Mouse (Mus musculus) heart, postnatal 25 days (tissue): Measurements from ENCODE around the gene Afg3l1. TPM values are rescaled to one million over a fixed set of nuclear protein-coding genes. Genes with fewer than 3 reads are reported as not detected.
A peak's percentile ranks its signal among the peaks of the same experiment; 100 is the strongest.
"Not testable (repeated sequence)": the region's sequence is repeated elsewhere in the genome, so short reads cannot be mapped to it uniquely, and the experiment has no call there.

Experiments
- DNase-seq: peaks from one replicate; pipeline ENCODE4 v3.0.0; 2022; ENCODE audit warnings: low spot score
- intact Hi-C: fragments of 180-260 bp; cut with DNase I; formaldehyde crosslinking; loops from one replicate; pipeline ENCODE4 v1.15.1; 2025
- total RNA-seq, 2 experiments: library from RNA; stranded (reverse); gene quantifications; 2 replicates each; pipeline ENCODE4 v1.2.3; 2021

Afg3l1 gene
- total RNA-seq = 10 to 100 TPM; 58.0 to 58.2 TPM

DNA sequence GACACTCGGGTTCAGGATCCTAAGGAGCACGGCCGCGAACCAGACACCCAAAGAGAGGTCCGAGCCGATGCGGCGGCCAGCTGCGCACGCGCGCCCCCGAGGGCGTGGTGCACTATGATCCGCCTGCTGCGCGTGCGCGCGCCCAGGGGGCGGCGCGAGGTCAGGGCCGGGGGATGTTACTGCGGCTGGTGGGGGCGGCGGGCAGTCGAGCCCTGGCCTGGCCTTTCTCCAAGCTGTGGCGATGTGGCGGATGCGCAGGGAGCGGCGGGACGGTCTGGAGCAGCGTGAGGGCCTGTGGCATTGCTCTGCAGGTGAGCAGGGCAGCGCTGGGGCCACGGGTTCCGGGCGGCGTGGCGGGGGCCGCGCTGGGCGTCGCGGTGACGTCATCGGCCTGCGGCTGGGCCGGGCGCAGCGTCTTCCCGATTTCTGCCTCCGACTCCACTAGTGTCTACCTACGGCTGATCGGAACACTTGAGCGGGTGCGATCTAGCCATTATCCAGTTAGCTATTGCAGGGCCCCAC lies at the start of gene Afg3l1:
Afg3l1 (plus strand) TSS at position 167 of the 522 bp plus-strand sequence.
- intact Hi-C loops = loop anchor here (1.0 kb wide), 1 partner anchor 35 kb away; no protein-coding TSS in a partner anchor
- peak; percentile 90 for DNase-seq

DNA sequence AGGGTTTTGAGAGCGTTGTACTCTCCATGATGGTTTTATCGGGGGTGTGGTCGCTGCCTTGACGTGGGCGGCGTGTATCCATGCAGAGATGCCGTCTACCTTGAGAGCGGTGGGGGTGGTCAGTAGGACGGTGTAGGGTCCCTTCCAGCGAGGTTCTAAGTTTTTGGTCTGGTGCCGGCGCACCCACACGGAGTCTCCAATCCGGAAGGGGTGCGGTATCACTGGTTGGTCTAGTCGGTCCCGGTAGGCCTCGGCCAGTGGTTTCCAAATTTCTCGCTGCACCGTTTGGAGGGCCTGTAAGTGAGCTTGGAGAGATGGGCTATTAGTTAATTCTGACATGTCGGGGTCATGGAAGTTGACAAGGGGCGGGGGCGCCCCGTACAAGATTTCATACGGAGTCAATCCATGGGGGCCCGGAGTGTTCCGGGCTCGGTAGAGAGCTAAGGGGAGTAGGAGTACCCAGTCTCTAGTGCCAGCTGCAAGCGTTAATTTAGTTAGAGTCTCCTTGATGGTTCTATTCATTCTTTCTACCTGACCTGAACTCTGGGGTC lies 49.3 kb upstream of the Afg3l1 start:
- intact Hi-C loops = no loop called here
- no peak for DNase-seq

DNA sequence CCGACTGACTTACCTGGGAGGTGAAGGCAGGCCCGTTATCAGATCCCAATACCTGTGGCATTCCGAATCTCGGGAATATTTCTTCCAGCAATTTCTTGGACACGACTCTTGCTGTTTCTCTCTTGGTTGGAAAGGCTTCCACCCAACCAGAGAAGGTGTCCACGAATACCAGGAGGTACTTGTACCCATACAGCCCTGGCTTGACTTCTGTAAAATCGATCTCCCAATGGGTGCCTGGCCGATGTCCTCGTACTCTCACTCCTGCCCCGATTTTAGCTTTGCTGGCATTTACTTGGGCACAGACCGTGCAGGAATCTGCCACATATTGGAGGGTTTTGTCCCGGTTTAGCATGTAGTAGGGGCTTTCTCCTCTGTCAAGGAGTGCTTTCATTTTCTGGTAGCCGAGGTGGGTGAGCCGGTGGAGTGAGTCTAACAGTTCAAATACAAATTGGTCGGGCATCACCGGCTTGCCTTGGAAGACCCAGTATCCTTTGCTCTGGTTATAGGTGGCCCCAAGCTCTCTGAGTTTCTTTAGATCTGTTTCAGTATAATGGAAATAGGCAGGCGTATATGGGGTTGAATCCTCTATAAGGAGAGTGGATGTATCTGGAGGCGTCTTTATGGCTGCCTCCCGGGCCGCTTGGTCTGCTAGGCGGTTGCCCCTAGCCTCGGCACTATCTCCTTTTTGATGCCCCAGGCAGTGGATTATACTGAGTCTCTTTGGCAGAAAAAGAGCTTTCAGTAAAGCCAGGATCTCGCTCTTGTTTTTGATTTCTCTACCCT lies 48.6 kb upstream of the Afg3l1 start:
- intact Hi-C loops = no loop called here
- DNase-seq = no peak

DNA sequence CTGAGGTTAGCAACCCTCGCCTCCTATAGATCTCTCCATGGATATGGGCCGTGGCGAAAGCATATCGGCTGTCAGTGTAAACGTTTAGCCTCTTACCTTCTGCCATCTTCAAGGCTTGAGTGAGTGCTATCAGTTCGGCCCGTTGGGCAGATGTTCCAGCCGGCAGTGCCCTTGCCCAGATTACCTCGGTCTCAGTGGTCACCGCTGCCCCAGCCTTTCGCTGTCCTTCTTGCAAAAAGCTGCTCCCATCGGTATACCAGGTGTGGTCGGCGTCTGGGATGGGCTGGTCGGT lies 48.0 kb upstream of the Afg3l1 start:
- DNase-seq, intact Hi-C loops: not testable (repeated sequence)

DNA sequence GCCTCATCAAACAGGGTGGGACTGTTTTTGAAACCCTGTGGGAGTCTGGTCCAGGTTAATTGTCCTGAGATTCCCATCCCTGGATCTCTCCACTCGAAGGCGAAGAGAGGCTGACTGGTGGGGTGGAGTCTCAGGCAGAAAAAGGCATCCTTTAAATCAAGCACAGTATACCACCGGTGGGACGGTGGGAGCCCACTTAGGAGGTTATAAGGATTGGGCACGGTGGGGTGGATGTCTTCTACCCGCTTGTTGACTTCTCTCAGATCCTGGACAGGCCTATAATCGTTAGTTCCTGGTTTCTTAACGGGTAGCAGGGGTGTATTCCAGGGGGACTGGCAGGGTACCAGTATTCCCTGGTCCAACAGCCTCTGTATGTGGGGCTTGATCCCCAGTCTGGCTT lies 46.8 kb upstream of the Afg3l1 start:
- intact Hi-C loops, DNase-seq: not testable (repeated sequence)

DNA sequence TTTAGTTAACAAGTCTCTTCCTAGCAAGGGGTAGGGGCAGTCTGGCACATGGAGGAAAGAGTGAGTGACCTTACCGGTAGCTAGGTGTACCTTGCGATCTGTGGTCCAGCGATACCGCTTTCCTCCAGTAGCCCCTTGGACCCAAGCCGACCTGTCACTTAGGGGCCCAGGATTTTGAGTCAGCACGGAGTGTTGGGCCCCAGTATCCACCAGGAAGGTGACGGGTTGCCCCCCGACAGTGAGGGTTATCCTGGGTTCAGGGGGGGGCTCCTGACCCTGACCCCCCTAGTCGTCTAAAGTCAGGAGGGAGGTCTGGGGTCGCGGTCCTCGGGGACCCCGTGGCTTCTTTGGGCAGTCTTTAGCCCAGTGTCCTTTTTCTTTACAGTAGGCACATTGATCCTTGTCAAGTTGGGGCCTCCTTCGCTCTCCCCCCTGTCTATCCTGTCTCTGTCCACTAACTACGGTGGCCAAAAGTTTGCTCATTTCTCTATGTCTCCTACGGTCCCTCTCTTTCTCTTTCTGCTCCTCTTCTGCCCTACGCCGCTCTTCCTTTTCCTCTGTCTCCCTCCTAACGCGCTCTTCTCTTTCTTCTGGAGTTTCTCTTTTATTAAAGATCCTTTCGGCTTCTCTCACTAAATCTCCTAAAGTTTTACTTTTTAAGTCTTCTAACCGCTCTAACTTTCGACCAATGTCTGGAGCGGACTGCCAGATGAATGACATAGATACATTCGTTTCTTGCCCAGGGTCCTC lies 45.9 kb upstream of the Afg3l1 start:
- intact Hi-C loops = no loop called here
- no peak for DNase-seq

DNA sequence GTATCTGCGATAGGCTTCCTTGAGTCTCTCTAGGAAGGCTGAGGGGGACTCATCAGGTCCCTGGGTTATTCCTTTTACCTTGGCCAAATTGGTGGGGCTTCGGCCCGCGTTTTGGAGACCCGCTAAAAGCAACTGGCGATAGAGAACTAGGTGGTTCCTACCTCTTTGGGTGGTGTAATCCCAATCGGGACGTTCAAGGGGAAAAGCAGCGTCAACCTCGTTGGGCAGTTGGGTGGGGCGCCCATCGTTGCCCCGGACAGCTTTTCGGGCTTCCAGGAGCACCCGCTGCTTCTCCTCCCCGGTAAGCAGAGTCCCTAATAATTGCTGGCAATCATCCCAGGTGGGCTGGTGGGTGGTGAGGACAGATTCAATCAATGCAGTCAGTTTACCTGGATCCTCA lies 45.3 kb upstream of the Afg3l1 start:
- intact Hi-C loops = no loop called here
- no peak for DNase-seq

DNA sequence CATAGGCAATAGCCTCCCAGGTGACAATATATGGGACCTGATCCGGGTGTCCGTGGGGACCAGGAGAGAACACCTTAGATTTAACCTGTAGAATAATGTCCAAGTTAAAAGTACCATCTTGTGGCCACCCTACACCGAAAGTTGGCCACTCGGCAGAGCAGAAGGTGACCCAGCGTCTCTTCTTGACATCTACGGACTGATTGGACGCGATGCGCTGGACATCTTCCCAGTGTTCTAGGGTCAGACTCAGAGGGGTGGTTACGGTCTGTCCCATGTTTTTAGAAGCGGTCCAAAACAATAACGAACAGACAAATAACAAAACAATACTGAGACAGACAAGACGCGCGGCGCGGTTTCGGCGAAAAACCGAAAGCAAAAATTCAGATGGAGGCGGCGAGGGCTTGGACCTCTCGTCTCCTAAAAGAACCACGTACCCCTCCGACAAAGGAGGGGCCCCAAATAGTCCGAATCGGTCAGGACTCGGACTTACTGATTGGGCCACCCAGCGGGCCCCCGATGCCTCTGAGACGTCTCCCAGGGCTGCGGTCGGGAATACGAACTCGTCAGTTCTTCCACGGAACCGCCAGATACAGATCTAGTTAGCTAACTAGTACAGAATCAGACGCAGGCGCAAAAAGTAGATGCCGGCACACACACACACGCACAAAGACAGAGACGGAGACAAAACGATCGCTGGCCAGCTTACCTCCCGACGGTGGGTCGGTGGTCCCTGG lies 44.3 kb upstream of the Afg3l1 start:
- DNase-seq, intact Hi-C loops: not testable (repeated sequence)

DNA sequence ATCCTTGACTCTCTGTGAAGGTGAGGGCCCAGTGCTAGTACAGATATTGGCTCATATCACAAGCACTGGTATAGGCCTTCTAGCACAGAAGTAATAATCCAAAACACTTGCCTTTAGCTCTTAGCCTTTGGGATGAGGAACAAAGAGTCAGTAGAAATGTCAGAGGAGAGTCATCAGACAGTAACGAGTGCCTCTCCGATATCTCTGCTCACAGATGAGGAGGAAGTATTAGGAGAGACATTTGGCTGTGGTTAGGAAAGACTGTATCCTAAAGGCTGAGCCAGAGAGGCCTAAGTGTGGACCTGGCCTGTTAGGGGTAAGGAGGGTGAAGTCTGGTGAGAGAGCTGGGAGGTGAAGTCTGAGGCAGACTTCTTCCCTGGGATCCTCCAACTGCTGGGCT lies 35.9 kb upstream of the Afg3l1 start:
- DNase-seq = no peak
- intact Hi-C loops = loop anchor here (1.0 kb wide), 1 partner anchor 36 kb away; the partner anchor contains the start of gene Afg3l1

DNA sequence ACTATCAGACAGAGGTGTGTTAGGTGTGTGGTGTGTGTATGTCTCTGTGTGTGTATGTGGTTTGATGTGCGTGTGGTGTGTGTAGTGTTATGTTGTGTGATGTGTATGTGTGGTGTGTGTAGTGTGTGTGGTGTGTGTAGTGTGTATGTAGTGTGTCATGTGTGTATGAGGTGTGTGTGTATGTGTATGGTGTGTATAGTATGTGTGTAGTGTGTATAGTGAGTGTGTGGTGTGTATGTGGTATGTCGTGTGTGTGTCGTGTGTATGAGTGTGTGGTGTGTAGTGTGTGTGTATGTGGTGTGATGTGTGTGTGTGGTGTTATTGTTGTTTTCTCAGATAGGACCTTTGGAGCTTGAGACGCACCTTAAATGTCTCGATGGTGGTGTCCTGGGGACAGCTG lies 35.4 kb upstream of the Afg3l1 start:
- intact Hi-C loops = loop anchor here (1.0 kb wide), 1 partner anchor 35 kb away; the partner anchor contains the start of gene Afg3l1
- DNase-seq = no peak

DNA sequence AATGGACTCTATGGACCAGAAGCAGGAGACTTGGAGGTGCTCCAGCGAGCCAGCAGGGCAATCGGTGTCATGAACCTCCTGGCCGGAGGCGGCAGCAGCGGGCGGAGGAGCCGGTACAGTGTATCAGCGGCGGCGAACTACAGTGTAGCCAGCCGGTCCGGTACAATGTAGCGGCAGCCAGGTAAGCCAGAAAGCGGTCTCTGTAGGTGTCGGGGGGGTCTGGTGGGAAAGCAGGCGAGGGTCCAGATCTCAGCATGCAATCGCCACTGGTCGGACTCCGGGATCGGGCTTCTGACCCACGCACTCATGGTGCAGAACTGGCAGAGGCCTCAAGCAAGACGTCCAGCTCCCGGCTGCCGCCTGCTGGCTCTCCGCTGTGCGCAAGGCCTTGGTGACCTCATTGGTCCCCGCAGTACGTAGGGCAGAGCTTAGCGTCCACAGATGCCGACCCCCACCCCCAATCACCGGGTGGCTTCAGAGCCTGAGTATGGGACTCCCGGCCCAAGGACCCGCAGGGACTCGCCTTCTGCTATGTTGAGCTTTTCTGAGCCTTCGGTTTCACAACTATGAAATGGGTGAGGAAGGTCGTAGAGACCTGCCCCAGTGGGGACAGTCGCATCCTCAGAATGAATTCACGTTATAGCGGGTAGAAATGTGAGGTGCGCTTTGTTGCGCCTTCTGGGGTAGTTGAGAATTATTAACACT lies 34.7 kb upstream of the Afg3l1 start:
- DNase-seq = peak; percentile 81
- intact Hi-C loops = loop anchor here (1.0 kb wide), 1 partner anchor 34 kb away; the partner anchor contains the start of gene Afg3l1

DNA sequence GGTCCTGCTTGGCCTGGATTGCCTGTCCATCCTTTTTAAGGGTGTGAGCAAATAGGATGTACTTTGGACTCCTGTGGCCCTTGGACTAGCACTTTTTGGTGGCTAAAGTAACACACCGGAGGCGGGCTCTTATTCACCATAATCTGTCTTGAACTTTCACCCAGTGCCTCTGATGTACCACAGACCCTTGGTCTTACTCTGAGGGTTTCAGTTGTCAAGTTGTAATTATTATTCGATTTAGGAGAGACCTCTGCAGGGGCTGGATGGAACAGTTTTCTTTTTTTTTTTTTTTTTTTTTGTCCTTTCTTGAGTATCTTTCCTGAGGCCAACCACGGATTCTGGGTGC lies 34.2 kb upstream of the Afg3l1 start:
- intact Hi-C loops = no loop called here
- no peak for DNase-seq

DNA sequence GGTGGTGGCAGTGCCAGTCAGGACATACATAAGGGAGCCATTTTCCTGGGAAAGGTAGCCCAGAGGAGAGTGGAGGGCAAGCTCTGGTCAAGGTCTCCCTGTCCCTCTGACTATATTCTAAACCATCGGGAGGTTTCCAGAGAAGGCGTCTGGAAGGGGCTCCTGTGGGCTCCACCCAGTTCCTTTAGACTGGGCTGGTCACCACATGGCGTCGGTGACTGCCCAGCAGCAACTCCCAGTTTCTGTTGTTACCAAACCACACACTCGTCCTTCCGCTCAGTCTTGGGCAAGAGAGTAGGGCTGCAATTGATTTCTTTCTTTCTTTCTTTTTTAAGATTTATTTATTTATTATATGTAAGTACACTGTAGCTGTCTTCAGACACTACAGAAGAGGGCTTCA lies 33.6 kb upstream of the Afg3l1 start:
- no peak for DNase-seq
- intact Hi-C loops = no loop called here

DNA sequence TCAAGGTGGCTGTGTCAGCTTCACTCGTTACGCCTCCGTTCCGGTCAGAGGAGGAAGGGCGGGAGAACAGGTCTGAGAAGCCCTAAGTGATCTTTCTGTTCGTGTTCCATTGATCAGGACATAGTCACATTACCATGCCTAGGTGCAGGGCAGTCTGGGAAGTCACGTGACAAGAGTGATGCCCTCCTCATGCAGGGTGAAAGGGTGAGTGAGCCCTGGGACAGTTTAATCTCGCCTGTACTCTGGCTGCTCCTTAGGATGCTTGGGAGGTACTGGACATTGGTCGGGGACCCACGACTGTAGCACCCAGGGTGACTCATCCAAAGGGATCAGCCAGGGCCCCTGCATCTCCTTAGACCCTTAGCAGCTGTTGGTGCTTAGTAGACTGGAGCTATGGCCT lies 31.7 kb upstream of the Afg3l1 start:
- intact Hi-C loops = no loop called here

DNA sequence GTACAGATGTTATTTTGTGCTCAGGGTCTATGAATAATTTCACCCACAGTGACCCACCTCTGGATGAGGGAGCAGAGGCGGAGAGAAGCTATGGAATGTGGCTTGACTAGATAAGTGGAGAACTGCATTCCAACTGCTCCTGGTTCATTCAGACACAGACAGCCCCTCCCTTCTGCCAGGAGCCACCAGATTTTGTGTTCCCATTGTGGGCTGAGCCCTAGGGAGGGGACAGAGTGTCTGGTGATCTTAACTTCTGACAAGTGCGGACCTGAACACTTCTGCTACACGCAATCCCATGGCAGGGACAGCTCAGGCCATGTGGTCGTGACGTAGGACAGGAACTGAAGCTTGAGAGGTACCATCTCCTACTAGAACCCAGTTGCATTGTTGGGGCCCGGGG lies 30.9 kb upstream of the Afg3l1 start:
- DNase-seq = no peak
- intact Hi-C loops = no loop called here

More for the DNA sequence above, 31.7 kb upstream of the Afg3l1 start:
- no peak for DNase-seq

DNA sequence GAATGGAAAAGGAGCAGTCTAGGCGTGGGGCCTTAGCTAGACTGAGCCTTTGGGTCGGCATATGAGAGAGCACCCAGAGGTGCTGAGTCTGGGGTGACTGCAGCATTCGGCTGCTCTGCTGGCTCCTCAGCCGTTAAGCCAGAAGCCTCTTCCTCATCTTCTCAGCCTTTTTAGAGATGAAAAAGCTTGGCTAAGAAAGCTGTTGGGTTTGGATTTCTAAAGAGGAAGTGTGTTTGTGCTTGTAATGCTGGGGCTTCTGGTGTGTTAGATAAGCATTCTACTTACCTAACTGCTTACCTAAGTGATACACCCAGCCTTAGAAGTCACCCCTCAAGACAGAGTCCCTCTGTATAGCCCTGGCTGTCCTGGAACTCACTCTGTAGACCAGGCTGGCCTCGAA lies 26.9 kb upstream of the Afg3l1 start:
- intact Hi-C loops = no loop called here

DNA sequence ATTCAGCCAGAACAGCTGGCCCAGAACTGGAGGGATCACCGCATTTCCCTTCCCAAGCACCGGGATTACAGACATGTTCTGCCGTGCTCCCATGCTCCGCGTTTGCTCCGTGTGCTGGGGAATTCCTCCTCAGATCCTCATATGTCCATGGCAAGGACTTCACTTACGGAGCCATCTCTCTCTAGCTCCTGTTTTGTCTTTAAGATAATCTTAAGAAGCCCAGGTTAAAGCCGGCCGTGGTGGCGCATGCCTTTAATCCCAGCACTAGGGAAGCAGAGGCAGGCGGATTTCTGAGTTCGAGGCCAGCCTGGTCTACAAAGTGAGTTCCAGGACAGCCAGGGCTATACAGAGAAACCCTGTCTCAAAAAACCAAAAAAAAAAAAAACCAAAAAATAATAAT lies 26.0 kb upstream of the Afg3l1 start:
- DNase-seq, intact Hi-C loops: not testable (repeated sequence)

More for the DNA sequence above, 26.9 kb upstream of the Afg3l1 start:
- DNase-seq = no peak

DNA sequence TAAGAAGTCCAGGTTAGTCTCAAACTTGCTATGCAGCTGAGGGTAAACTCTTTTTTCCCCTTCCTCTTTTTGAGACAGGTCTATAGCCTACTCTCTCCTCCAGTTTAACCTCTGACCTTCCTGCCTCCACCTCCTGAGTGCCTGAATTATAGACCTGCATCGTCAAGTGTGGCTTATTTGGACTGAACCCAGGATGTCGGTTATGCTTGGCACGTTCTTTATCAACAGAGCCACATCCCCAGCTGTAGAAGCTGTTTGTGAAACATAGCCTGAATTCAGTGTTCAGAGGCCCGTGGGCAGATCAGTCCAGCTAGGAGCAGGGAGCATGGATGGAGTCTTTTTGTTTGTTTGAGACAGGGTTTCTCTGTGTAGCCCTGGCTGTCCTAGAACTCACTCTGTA lies 25.6 kb upstream of the Afg3l1 start:
- DNase-seq = no peak
- intact Hi-C loops = no loop called here

DNA sequence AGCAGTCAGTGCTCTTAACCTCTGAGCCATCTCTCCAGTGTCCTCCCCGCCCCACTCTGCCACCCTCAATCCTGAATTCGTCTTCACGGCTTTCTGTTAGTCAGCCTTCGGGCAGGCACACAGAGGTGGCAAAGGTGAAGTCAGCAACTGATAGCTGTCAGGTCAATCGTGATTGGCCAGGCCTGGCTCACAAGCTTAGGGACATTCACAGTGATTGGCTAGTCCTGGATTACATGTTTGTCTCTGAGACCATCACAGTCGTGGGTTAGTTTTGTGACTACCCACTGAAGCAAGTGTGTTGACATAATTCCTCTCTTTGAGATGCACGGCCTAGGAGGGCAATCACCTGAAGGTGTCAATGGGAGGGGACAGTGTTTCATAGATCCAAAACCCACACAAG lies 24.4 kb upstream of the Afg3l1 start:
- no peak for DNase-seq
- intact Hi-C loops = no loop called here

DNA sequence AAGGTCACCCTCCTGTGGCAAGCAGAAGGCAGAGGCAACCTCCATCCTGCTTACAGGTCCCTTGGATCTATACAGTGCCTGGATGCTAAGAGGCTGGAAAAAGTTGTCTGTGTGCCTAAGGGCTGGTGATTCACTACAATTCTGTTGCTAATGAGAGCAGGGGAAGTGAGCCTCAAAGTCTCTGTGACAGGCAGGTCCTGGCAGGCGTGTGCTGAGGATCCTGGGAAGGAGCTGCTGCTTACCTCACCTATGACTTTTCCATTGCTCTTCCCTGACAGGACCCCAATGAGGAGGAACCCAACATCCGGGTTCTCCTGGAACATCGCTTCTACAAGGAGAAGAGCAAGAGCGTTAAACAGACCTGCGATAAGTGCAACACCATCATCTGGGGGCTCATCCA lies 23.8 kb upstream of the Afg3l1 start:
- no peak for DNase-seq
- intact Hi-C loops = no loop called here
